Mouse (Mus musculus): ENCODE results near the gene Traf1. TPM values are rescaled to one million over a fixed set of nuclear protein-coding genes. Genes with fewer than 3 reads are reported as not detected.

The Traf1 gene
- polyA plus RNA-seq, 1 experiment = 2.0 TPM

DNA sequence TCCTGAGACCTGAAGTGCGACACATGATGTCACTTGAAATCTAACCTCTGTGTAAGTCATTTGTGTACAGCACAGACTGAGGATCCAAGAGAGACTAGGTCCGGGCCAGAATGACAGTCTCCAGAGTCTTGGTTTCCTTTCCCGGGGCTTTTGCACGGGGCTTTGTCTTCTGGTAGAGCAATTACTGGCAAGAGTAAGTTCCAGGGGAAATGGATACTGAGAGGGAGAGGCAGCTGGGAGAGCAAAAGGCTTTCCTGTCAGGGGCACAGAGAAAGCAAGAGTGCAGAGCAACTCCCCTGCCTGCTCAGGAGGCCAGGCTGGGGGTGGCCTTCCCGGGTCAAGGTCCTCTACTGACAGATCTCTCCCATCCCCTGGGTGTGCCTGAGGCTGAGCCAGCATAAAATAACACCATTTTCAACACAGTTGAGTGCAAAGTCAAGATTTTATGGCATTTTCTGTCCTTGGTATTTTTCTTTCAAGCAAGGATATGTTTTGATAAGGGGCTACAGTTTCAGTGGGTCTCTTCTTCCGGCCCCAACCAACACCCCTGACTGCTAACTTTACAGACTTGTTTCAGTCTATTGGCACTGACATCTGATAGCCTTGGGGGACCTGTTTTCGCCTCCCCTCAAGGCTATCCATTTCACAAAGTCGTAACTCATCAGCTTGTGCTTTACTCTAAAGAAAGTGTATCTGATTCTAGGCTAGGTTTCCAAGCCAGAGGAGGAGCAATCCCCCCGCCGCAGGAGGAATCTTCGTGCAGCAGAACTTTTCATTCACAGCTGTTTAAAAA lies 21.5 kb upstream of the Traf1 start:
- H3K27ac ChIP-seq (ENCODE audit: insufficient read depth, low read length) = no peak overlapping the region
- TF ChIP-seq POLR2A (IDR thresholded peaks at IDR 0.05; ENCODE audit: low read depth, low read length) (no peak), CTCF (IDR thresholded peaks at IDR 0.05; ENCODE audit: borderline replicate concordance, insufficient read depth, low read length) (no peak)
- H3K4me1 ChIP-seq (ENCODE audit: control insufficient read depth, insufficient read depth, low read length) = no peaks in the 10 kb centered on the region

DNA sequence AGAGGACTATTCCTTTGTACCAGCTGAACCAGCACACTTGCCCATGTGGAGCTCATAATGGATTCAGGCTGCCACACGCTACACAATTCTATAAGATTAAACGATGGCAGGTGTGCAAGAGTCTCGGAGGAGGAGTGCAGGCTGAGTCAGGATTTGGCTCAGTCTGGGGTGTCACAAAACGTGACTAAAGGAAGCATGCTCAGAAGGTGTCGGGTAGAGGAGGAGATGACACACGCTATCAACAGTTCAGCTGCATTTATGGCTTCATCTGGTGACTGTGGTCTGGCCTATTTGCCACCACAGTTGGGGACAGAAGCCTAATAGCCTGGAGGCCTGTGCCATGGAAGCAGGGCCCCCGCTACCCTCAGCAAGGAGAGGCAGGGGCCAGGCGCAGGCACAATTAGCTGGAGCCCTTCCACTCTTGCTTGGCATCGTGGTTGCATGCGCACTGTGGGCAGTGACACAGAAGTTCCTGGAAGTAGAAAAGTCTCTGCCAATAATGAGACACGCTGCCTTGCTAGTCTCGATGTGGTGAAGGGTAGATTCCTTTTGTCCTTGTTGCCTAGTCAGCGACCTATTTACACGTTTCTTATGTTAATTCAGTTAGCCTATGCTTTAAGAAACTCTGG lies 20.6 kb upstream of the Traf1 start:
- TF ChIP-seq CTCF (IDR thresholded peaks at IDR 0.05; ENCODE audit: borderline replicate concordance, insufficient read depth, low read length) (no peak), POLR2A (IDR thresholded peaks at IDR 0.05; ENCODE audit: low read depth, low read length) (no peak)
- Histone ChIP-seq H3K27ac (ENCODE audit: insufficient read depth, low read length) (no peak overlapping the region), H3K4me1 (ENCODE audit: control insufficient read depth, insufficient read depth, low read length) (no peaks in the 10 kb centered on the region), H3K4me3 (ENCODE audit: insufficient read depth, low read length) (no peak overlapping the region)

More for the DNA sequence above, 21.5 kb upstream of the Traf1 start:
- no peak overlapping the region for H3K4me3 ChIP-seq (ENCODE audit: insufficient read depth, low read length)

DNA sequence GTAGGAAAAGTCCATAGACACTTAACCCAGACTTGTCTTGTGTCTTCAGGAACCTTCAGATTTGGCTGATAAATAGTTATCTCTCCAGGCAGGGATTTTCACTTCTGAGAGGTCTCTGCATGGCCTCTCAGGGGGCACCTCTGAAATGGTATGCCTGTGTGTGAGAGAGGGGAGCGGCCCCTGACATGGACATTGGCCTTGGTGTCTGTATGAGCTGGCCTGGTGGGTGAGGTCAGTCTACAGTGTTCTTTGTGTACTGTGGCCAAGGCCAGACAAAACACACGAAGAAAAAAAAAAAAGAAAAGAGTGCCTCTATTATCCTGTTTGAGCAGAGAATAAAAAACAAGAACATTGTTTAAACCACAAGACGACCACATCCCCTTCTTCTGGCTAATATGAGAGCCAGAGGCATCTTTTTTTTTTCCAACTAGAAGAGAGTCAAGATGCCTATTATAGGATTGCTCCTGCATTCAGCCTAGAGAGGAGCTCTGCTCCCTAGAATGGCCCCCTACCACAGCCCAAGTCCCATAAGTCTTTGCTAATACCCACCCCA lies 18.0 kb upstream of the Traf1 start:
- Histone ChIP-seq H3K4me1 (ENCODE audit: control insufficient read depth, insufficient read depth, low read length) (no peaks in the 10 kb centered on the region), H3K4me3 (ENCODE audit: insufficient read depth, low read length) (no peak overlapping the region), H3K27ac (ENCODE audit: insufficient read depth, low read length) (no peak overlapping the region)
- no peak for TF ChIP-seq POLR2A (IDR thresholded peaks at IDR 0.05; ENCODE audit: low read depth, low read length)
- no peak for TF ChIP-seq CTCF (IDR thresholded peaks at IDR 0.05; ENCODE audit: borderline replicate concordance, insufficient read depth, low read length)

DNA sequence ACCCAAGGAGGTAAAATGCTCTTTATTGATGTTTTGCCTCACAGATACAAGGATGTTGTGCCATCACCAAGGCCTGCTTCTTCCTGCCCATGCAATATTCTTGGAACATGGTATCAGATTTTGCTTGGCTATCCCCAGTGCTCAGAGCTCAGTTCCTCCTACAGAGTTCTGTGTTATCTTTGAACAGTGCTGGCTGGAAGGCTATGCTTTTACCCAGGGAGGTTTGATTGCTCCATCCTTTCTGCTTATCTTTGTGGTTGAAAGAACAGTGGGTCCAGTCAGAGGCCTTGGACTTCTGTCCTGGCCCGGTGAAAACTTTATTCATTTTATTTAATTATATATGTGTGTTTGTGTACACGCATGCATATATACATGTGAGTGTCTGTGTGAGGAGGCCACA lies 16.7 kb upstream of the Traf1 start:
- Histone ChIP-seq H3K4me3 (ENCODE audit: insufficient read depth, low read length) (no peak overlapping the region), H3K27ac (ENCODE audit: insufficient read depth, low read length) (no peak overlapping the region), H3K4me1 (ENCODE audit: control insufficient read depth, insufficient read depth, low read length) (no peaks in the 10 kb centered on the region)
- TF ChIP-seq POLR2A (IDR thresholded peaks at IDR 0.05; ENCODE audit: low read depth, low read length) (no peak), CTCF (IDR thresholded peaks at IDR 0.05; ENCODE audit: borderline replicate concordance, insufficient read depth, low read length) (no peak)

DNA sequence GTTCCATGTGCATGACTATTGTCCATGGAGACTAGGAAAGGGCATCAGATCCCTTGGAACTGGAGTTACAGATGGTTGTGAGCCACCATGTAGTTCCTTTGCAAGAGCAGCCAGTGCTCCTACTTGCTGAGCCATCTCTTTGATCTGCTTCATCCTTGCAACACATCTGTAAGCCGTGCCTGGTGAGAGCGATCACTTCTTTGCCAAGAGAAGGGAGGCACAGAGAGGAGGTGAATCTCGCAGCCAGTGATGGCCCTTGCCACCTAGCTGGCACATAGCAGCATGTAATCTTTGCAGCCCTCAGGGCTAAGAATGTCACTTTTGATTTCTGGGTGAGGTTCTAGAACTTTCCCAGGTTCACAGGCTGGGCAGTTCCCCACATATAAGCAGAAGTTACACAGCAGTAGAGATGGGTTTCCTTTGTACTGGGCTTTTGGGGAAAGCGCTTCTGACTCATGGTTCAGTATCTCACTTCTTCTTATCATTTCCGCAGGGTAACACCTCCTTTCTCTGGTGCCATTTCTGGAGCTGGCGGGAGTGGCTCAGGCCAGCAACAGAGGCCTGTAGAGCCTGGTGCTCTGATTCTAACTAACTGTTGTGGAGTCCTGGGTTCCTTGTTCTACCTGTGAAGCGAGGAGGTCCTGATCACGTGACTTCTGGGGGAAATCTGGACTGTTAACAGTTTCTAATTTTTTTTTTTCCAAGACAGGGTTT lies 15.5 kb upstream of the Traf1 start:
- no peak overlapping the region for H3K4me3 ChIP-seq (ENCODE audit: insufficient read depth, low read length)
- H3K4me1 ChIP-seq (ENCODE audit: control insufficient read depth, insufficient read depth, low read length) = no peaks in the 10 kb centered on the region
- TF ChIP-seq CTCF (IDR thresholded peaks at IDR 0.05; ENCODE audit: borderline replicate concordance, insufficient read depth, low read length) = no peak
- TF ChIP-seq POLR2A (IDR thresholded peaks at IDR 0.05; ENCODE audit: low read depth, low read length) = no peak
- no peak overlapping the region for H3K27ac ChIP-seq (ENCODE audit: insufficient read depth, low read length)

GRCm38 (mm10) chr2:34976447-34976846 lies 14.9 kb upstream of the Traf1 start:
- Histone ChIP-seq H3K4me3 (ENCODE audit: insufficient read depth, low read length) (no peak overlapping the region), H3K27ac (ENCODE audit: insufficient read depth, low read length) (no peak overlapping the region), H3K4me1 (ENCODE audit: control insufficient read depth, insufficient read depth, low read length) (no peaks in the 10 kb centered on the region)
- TF ChIP-seq CTCF (IDR thresholded peaks at IDR 0.05; ENCODE audit: borderline replicate concordance, insufficient read depth, low read length) (no peak), POLR2A (IDR thresholded peaks at IDR 0.05; ENCODE audit: low read depth, low read length) (no peak)

DNA sequence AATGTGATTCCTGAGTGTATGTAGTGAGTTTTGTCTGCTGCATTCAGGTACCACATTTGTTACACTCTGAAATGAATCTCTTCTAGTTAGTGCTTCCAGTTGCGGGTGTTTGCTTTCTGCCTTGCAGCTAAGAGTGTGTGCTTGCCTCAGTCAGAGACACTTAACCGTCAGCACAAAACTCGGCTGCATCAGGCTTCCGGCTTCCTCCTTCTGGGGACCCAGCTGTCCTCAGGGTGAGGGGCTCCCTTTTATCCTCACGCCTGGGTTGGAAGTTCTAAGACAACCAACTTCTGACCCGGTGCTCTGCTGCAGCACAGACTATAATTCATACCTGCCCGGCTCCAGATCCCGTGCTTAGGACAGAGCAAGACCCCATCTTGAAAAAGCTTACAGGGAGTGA lies 11.5 kb upstream of the Traf1 start:
- H3K27ac ChIP-seq (ENCODE audit: insufficient read depth, low read length) = no peak overlapping the region
- H3K4me3 ChIP-seq (ENCODE audit: insufficient read depth, low read length) = no peak overlapping the region
- TF ChIP-seq CTCF (IDR thresholded peaks at IDR 0.05; ENCODE audit: borderline replicate concordance, insufficient read depth, low read length) (no peak), POLR2A (IDR thresholded peaks at IDR 0.05; ENCODE audit: low read depth, low read length) (no peak)
- H3K4me1 ChIP-seq (ENCODE audit: control insufficient read depth, insufficient read depth, low read length) = no peaks in the 10 kb centered on the region

DNA sequence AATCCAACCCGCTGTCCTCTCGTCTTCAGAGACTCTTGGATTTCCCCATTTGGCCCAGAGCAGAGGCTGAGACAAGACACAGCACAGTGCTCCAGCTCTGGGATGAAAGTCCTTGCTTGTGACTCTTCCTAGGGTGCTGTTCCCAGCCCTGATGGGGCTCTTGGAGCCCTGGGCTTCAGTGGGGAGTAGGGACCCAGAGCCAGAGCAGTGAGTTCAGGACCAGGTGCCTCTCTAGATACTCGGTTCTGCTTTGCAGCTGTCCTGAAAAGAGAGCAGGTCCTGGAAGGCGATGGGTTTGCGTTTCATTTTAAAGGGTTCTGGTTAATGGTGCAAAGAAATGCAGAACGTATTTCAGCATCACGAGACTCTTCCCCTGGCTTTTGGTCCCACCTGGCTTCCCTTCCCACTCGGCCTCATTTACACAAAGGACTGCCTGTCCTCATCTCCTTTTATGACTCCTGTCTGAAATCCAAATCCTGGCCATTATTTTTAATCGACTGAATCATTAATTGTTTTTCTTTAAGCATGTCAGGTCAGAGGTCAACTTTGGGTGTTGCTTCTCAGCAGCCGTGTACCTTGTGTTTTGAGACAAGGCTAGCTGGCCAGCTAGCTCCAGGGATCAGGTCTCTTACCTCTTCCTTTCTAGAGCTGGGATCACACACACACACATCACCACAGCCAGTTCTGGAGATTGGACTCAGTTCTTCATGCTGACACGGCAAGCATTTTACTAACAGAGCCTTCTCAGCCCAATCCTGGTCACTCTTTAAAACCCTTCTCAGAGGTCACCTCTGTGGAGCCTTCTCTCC lies 9.7 kb upstream of the Traf1 start:
- Histone ChIP-seq H3K27ac (ENCODE audit: insufficient read depth, low read length) (no peak overlapping the region), H3K4me3 (ENCODE audit: insufficient read depth, low read length) (no peak overlapping the region), H3K4me1 (ENCODE audit: control insufficient read depth, insufficient read depth, low read length) (no peaks in the 10 kb centered on the region)
- TF ChIP-seq POLR2A (IDR thresholded peaks at IDR 0.05; ENCODE audit: low read depth, low read length) = no peak
- no peak for TF ChIP-seq CTCF (IDR thresholded peaks at IDR 0.05; ENCODE audit: borderline replicate concordance, insufficient read depth, low read length)
